Mouse (Mus musculus) heart, embryonic 12.5 days (tissue): ENCODE measurements around the gene Calhm4. TPM values are rescaled to one million over a fixed set of nuclear protein-coding genes. Genes with fewer than 3 reads are reported as not detected.

Source experiments
- ATAC-seq: fragments of 200-750 bp; cut with Nextera tagmentation; 2 replicates; pipeline ENCODE4 v1.8.0; 2017; ENCODE audit warnings: moderate TSS enrichment, moderate library complexity; ENCODE audit not compliant: insufficient number of reproducible peaks, low FRiP score
- H3K27ac ChIP-seq: fragments of 300-500 bp; sonication (generic); 2 replicates; pipeline ENCODE4 v1.5.1; 2016; ENCODE audit warnings: mild to moderate bottlenecking, moderate library complexity; ENCODE audit not compliant: poor library complexity, severe bottlenecking
- H3K27me3 ChIP-seq: fragments of 300-500 bp; sonication (generic); replicated peaks from 2 replicates; pipeline ENCODE4 v1.6.1; 2016; ENCODE audit warnings: mild to moderate bottlenecking, moderate library complexity
- H3K36me3 ChIP-seq: fragments of 300-500 bp; sonication (generic); 2 replicates; pipeline ENCODE4 v1.6.1; 2016; ENCODE audit warnings: mild to moderate bottlenecking, moderate library complexity
- H3K4me1 ChIP-seq: fragments of 300-500 bp; sonication (generic); replicated peaks from 2 replicates; pipeline ENCODE4 v1.6.1; 2016; ENCODE audit warnings: mild to moderate bottlenecking
- H3K4me2 ChIP-seq: fragments of 300-500 bp; sonication (generic); 2 replicates; pipeline ENCODE4 v1.6.1; 2016; ENCODE audit warnings: mild to moderate bottlenecking, moderate library complexity
- H3K4me3 ChIP-seq: fragments of 300-500 bp; sonication (generic); 2 replicates; pipeline ENCODE4 v1.5.1; 2016; ENCODE audit warnings: mild to moderate bottlenecking
- H3K9ac ChIP-seq: fragments of 300-500 bp; sonication (generic); 2 replicates; pipeline ENCODE4 v1.6.1; 2016; ENCODE audit warnings: mild to moderate bottlenecking, moderate library complexity
- H3K9me3 ChIP-seq: fragments of 300-500 bp; sonication (generic); replicated peaks from 2 replicates; pipeline ENCODE4 v1.6.1; 2016; ENCODE audit warnings: mild to moderate bottlenecking, moderate library complexity
- WGBS: fragments of 180-500 bp; shearing (Covaris S2); methylation state at CpG from one replicate; pipeline ENCODE4 v1.1.7; 2016; 5-methylcytosine and 5-hydroxymethylcytosine counted together
- polyA plus RNA-seq: library from polyadenylated mRNA; unstranded; fragments of >200 nt; fragmentation: Nextera tagmentation; extraction: Ambion mirVana; gene quantifications from 2 replicates; pipeline ENCODE4 v1.2.1, GENCODE M21; 2016

Gene Calhm4
- polyA plus RNA-seq, result 0.13 TPM in 1 of 2 replicates, not detected in the other

- 77% methylated on average over 5 of the region's 5 CpGs for WGBS
- Histone ChIP-seq H3K27ac (no peak within 1 kb of the TSS), H3K27me3 (no peaks in the 10 kb centered on the region), H3K4me3 (no peak within 1 kb of the TSS), H3K36me3 (no peaks in the 10 kb centered on the region), H3K4me2 (no peak within 1 kb of the TSS), H3K9me3 (no peaks in the 10 kb centered on the region), H3K9ac (no peak within 1 kb of the TSS), H3K4me1 (no peaks in the 10 kb centered on the region)
- no peak for ATAC-seq
Measured at GRCm38 (mm10) chr10:34044210-34044609, at the start of gene Calhm4. Gene Calhm4, minus strand, starts transcription at chr10:34044310.

- H3K36me3 ChIP-seq, result no peaks in the 10 kb centered on the region
- H3K4me3 ChIP-seq, result no peak overlapping the region
- 27% methylated on average over 5 of the region's 5 CpGs for WGBS
- no peak overlapping the region for H3K27ac ChIP-seq
- H3K4me1 ChIP-seq, result no peaks in the 10 kb centered on the region; the same call in 1 of the 2 replicates
- no peak overlapping the region for H3K4me2 ChIP-seq
- no peak for ATAC-seq
- H3K9ac ChIP-seq, result no peak overlapping the region
- H3K9me3 ChIP-seq, result no peaks in the 10 kb centered on the region
- no peaks in the 10 kb centered on the region for H3K27me3 ChIP-seq
Measured at GRCm38 (mm10) chr10:34091888-34092287, 47.8 kb upstream of the Calhm4 start.

- ATAC-seq, result no peak
- Histone ChIP-seq H3K9ac (no peak overlapping the region), H3K27ac (no peak overlapping the region), H3K36me3 (no peaks in the 10 kb centered on the region), H3K4me2 (no peak overlapping the region), H3K4me3 (no peak overlapping the region), H3K9me3 (no peaks in the 10 kb centered on the region), H3K27me3 (no peaks in the 10 kb centered on the region), H3K4me1 (no peaks in the 10 kb centered on the region; the same call in 1 of the 2 replicates)
- WGBS, result 76% methylated on average over 1 of the region's 1 CpGs
Measured at GRCm38 (mm10) chr10:34090481-34090880, 46.4 kb upstream of the Calhm4 start.

GRCm38 (mm10) chr10:34089517-34089916, 45.4 kb upstream of the Calhm4 start:
- WGBS, result 55% methylated on average over 3 of the region's 3 CpGs
- Histone ChIP-seq H3K27me3 (no peaks in the 10 kb centered on the region), H3K4me3 (no peak overlapping the region), H3K4me2 (no peak overlapping the region), H3K9me3 (no peaks in the 10 kb centered on the region), H3K27ac (no peak overlapping the region), H3K9ac (no peak overlapping the region), H3K36me3 (no peaks in the 10 kb centered on the region), H3K4me1 (no peaks in the 10 kb centered on the region; the same call in 1 of the 2 replicates)
- ATAC-seq, result no peak

- Histone ChIP-seq H3K36me3 (no peaks in the 10 kb centered on the region), H3K4me1 (no peaks in the 10 kb centered on the region; the same call in 1 of the 2 replicates), H3K4me2 (no peak overlapping the region), H3K9ac (no peak overlapping the region), H3K27ac (no peak overlapping the region), H3K9me3 (no peaks in the 10 kb centered on the region), H3K4me3 (no peak overlapping the region), H3K27me3 (no peaks in the 10 kb centered on the region)
- WGBS, result 88% methylated on average over 2 of the region's 2 CpGs
- ATAC-seq, result no peak
Measured at GRCm38 (mm10) chr10:34088515-34088914, 44.4 kb upstream of the Calhm4 start.

GRCm38 (mm10) chr10:34086514-34086913, 42.4 kb upstream of the Calhm4 start:
- 68% methylated on average over 1 of the region's 1 CpGs for WGBS
- no peak for ATAC-seq
- no peak overlapping the region for H3K4me2 ChIP-seq
- H3K9ac ChIP-seq, result no peak overlapping the region
- H3K9me3 ChIP-seq, result no peaks in the 10 kb centered on the region
- no peaks in the 10 kb centered on the region for H3K4me1 ChIP-seq
- H3K36me3 ChIP-seq, result no peaks in the 10 kb centered on the region
- no peaks in the 10 kb centered on the region for H3K27me3 ChIP-seq
- H3K27ac ChIP-seq, result no peak overlapping the region
- no peak overlapping the region for H3K4me3 ChIP-seq

- H3K27me3 ChIP-seq, result no peaks in the 10 kb centered on the region
- no peak overlapping the region for H3K4me2 ChIP-seq
- H3K4me3 ChIP-seq, result no peak overlapping the region
- no peak for ATAC-seq
- no peaks in the 10 kb centered on the region for H3K36me3 ChIP-seq
- WGBS, result 80% methylated on average over 5 of the region's 5 CpGs
- H3K27ac ChIP-seq, result no peak overlapping the region
- no peaks in the 10 kb centered on the region for H3K9me3 ChIP-seq
- no peaks in the 10 kb centered on the region for H3K4me1 ChIP-seq
- H3K9ac ChIP-seq, result no peak overlapping the region
Measured at GRCm38 (mm10) chr10:34074522-34075200, 30.6 kb upstream of the Calhm4 start.

- Histone ChIP-seq H3K4me3 (no peak overlapping the region), H3K36me3 (no peaks in the 10 kb centered on the region), H3K27me3 (no peaks in the 10 kb centered on the region), H3K9ac (no peak overlapping the region), H3K4me2 (no peak overlapping the region), H3K27ac (no peak overlapping the region), H3K9me3 (no peaks in the 10 kb centered on the region), H3K4me1 (no peaks in the 10 kb centered on the region)
- 47% methylated on average over 2 of the region's 2 CpGs for WGBS
- no peak for ATAC-seq
Measured at GRCm38 (mm10) chr10:34071650-34072049, 27.5 kb upstream of the Calhm4 start.

GRCm38 (mm10) chr10:34070999-34071492, 26.9 kb upstream of the Calhm4 start:
- Histone ChIP-seq H3K4me2 (0 out of 2 replicates have a peak overlapping the region, but pooled peaks have one; percentile 2), H3K27me3 (no peaks in the 10 kb centered on the region), H3K36me3 (no peaks in the 10 kb centered on the region), H3K27ac (peak overlapping the region; percentile 32; the same call in 1 of the 2 replicates), H3K9ac (no peak overlapping the region), H3K9me3 (no peaks in the 10 kb centered on the region), H3K4me1 (no peaks in the 10 kb centered on the region), H3K4me3 (no peak overlapping the region)
- ATAC-seq, result peak; percentile 48; the same call in 1 of the 2 replicates
- WGBS, result 34% methylated on average over 5 of the region's 5 CpGs

GRCm38 (mm10) chr10:34069606-34070005, 25.5 kb upstream of the Calhm4 start:
- Histone ChIP-seq H3K27me3 (no peaks in the 10 kb centered on the region), H3K27ac (no peak overlapping the region), H3K4me2 (no peak overlapping the region), H3K9ac (no peak overlapping the region), H3K4me1 (no peaks in the 10 kb centered on the region), H3K36me3 (no peaks in the 10 kb centered on the region), H3K4me3 (no peak overlapping the region), H3K9me3 (no peaks in the 10 kb centered on the region)
- 53% methylated on average over 1 of the region's 1 CpGs for WGBS
- no peak for ATAC-seq

- H3K27me3 ChIP-seq, result no peaks in the 10 kb centered on the region
- no peaks in the 10 kb centered on the region for H3K4me1 ChIP-seq
- no peak overlapping the region for H3K27ac ChIP-seq
- no peak overlapping the region for H3K4me3 ChIP-seq
- no peak overlapping the region for H3K9ac ChIP-seq
- H3K9me3 ChIP-seq, result no peaks in the 10 kb centered on the region
- WGBS, result 50% methylated on average over 3 of the region's 3 CpGs
- no peak for ATAC-seq
- no peak overlapping the region for H3K4me2 ChIP-seq
- no peaks in the 10 kb centered on the region for H3K36me3 ChIP-seq
Measured at GRCm38 (mm10) chr10:34066591-34066990, 22.5 kb upstream of the Calhm4 start.
